Mouse (Mus musculus): ENCODE data around the gene Zfp526. TPM values are rescaled to one million over a fixed set of nuclear protein-coding genes. Genes with fewer than 3 reads are reported as not detected.

The Zfp526 gene
- polyA plus RNA-seq, 1 experiment, result 5.4 TPM

- H3ac ChIP-seq (ENCODE audit: control insufficient read depth, insufficient read length, low read depth), result no peak overlapping the region
- no peak for TF ChIP-seq FOSL1 (IDR thresholded peaks at IDR 0.05; ENCODE audit: insufficient read depth, low read length, poor library complexity, severe bottlenecking)
- peak; percentile 93 for TF ChIP-seq CTCF (IDR thresholded peaks at IDR 0.05; ENCODE audit: control insufficient read depth, insufficient read depth, insufficient read length)
- no peak for TF ChIP-seq CEBPB (IDR thresholded peaks at IDR 0.05; ENCODE audit: low read depth)
- TF ChIP-seq MYOD1 (IDR thresholded peaks at IDR 0.05; ENCODE audit: control insufficient read depth, insufficient read length, low read depth), result no peak
- no peak for TF ChIP-seq MYOG (IDR thresholded peaks at IDR 0.05; ENCODE audit: control insufficient read depth, extremely low read depth, insufficient read length)
- peak; percentile 36 for TF ChIP-seq MAX (IDR thresholded peaks at IDR 0.05)
- H3K4me3 ChIP-seq (ENCODE audit: insufficient read depth, poor library complexity, severe bottlenecking), result no peak overlapping the region
- H3K36me3 ChIP-seq (ENCODE audit: control insufficient read depth, insufficient read depth), result no peaks in the 10 kb centered on the region
- no peaks in the 10 kb centered on the region for H3K79me2 ChIP-seq (ENCODE audit: control insufficient read depth, insufficient read depth)
- H3K27me3 ChIP-seq (ENCODE audit: control insufficient read depth, insufficient read depth, insufficient read length), result peaks cover 5% of the 10 kb centered on the region
- no peaks in the 10 kb centered on the region for H3K79me3 ChIP-seq (ENCODE audit: low read depth)
Observed at GRCm38 (mm10) chr7:25187662-25188650, 33.3 kb upstream of the Zfp526 start.

DNA sequence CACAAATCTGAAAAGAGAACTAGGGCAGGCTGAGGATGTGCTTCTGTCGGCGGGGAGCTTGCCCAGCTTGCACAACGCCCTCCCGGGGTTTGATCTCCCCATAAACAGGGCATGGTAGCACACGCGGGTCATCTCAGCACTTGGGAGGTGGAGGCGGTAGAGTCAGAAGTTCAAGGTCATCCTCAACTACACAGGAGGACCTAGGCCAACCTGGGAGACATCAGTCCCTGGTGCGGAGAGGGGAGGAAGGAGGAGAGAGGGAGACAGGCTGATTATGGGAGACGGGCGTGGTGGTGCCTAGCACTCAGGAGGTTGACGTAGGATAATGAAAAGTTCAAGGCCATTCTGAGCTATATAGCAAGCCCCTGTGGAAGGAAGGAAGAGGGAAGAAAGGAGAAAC is 30.4 kb upstream of the Zfp526 start:
- Histone ChIP-seq H3K4me3 (ENCODE audit: insufficient read depth, poor library complexity, severe bottlenecking) (no peak overlapping the region), H3K79me2 (ENCODE audit: control insufficient read depth, insufficient read depth) (no peaks in the 10 kb centered on the region), H3K36me3 (ENCODE audit: control insufficient read depth, insufficient read depth) (no peaks in the 10 kb centered on the region), H3K27me3 (ENCODE audit: control insufficient read depth, insufficient read depth, insufficient read length) (peaks cover 10% of the 10 kb centered on the region), H3ac (ENCODE audit: control insufficient read depth, insufficient read length, low read depth) (no peak overlapping the region), H3K79me3 (ENCODE audit: low read depth) (no peaks in the 10 kb centered on the region)
- TF ChIP-seq MAX (IDR thresholded peaks at IDR 0.05), result no peak
- TF ChIP-seq CEBPB (IDR thresholded peaks at IDR 0.05; ENCODE audit: low read depth), result no peak
- TF ChIP-seq MYOG (IDR thresholded peaks at IDR 0.05; ENCODE audit: control insufficient read depth, extremely low read depth, insufficient read length), result no peak
- TF ChIP-seq USF1 (IDR thresholded peaks at IDR 0.05; ENCODE audit: low read depth), result no peak
- no peak for TF ChIP-seq FOSL1 (IDR thresholded peaks at IDR 0.05; ENCODE audit: insufficient read depth, low read length, poor library complexity, severe bottlenecking)
- TF ChIP-seq CTCF (IDR thresholded peaks at IDR 0.05; ENCODE audit: control insufficient read depth, insufficient read depth, insufficient read length), result no peak
- TF ChIP-seq MYOD1 (IDR thresholded peaks at IDR 0.05; ENCODE audit: control insufficient read depth, insufficient read length, low read depth), result no peak

GRCm38 (mm10) chr7:25192110-25192509 is 29.1 kb upstream of the Zfp526 start:
- Histone ChIP-seq H3K4me3 (ENCODE audit: insufficient read depth, poor library complexity, severe bottlenecking) (no peak overlapping the region), H3K79me3 (ENCODE audit: low read depth) (no peaks in the 10 kb centered on the region), H3K36me3 (ENCODE audit: control insufficient read depth, insufficient read depth) (no peaks in the 10 kb centered on the region), H3K27me3 (ENCODE audit: control insufficient read depth, insufficient read depth, insufficient read length) (peaks cover 10% of the 10 kb centered on the region), H3K79me2 (ENCODE audit: control insufficient read depth, insufficient read depth) (no peaks in the 10 kb centered on the region), H3ac (ENCODE audit: control insufficient read depth, insufficient read length, low read depth) (no peak overlapping the region)
- no peak for TF ChIP-seq MYOD1 (IDR thresholded peaks at IDR 0.05; ENCODE audit: control insufficient read depth, insufficient read length, low read depth)
- no peak for TF ChIP-seq MYOG (IDR thresholded peaks at IDR 0.05; ENCODE audit: control insufficient read depth, extremely low read depth, insufficient read length)
- no peak for TF ChIP-seq MAX (IDR thresholded peaks at IDR 0.05)
- TF ChIP-seq CEBPB (IDR thresholded peaks at IDR 0.05; ENCODE audit: low read depth), result no peak
- no peak for TF ChIP-seq CTCF (IDR thresholded peaks at IDR 0.05; ENCODE audit: control insufficient read depth, insufficient read depth, insufficient read length)
- TF ChIP-seq USF1 (IDR thresholded peaks at IDR 0.05; ENCODE audit: low read depth), result no peak

DNA sequence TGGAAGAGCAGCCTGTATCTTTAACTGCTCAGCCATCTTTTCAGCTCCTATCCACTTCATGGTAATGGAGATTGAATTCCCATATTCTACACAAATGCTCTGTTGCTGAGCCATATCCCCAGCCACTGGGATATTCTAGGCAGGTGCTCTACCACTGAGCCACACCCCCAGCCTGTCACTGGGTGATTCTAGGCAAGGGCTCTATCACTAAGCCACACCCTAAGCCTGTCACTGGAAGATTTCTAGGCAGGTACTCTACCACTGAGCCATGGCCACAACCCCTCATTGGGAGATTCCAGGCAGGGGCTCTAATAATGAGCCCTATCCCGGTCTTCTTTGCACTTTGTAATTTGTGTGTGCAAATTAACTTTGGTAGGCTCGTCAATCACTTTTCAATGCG is 26.1 kb upstream of the Zfp526 start:
- Histone ChIP-seq H3K4me3 (ENCODE audit: insufficient read depth, poor library complexity, severe bottlenecking) (no peak overlapping the region), H3K79me2 (ENCODE audit: control insufficient read depth, insufficient read depth) (no peaks in the 10 kb centered on the region), H3K79me3 (ENCODE audit: low read depth) (no peaks in the 10 kb centered on the region), H3K27me3 (ENCODE audit: control insufficient read depth, insufficient read depth, insufficient read length) (peaks cover 10% of the 10 kb centered on the region), H3K36me3 (ENCODE audit: control insufficient read depth, insufficient read depth) (no peaks in the 10 kb centered on the region), H3ac (ENCODE audit: control insufficient read depth, insufficient read length, low read depth) (no peak overlapping the region)
- TF ChIP-seq USF1 (IDR thresholded peaks at IDR 0.05; ENCODE audit: low read depth) (no peak), MYOG (IDR thresholded peaks at IDR 0.05; ENCODE audit: control insufficient read depth, extremely low read depth, insufficient read length) (no peak), FOSL1 (IDR thresholded peaks at IDR 0.05; ENCODE audit: insufficient read depth, low read length, poor library complexity, severe bottlenecking) (no peak), CTCF (IDR thresholded peaks at IDR 0.05; ENCODE audit: control insufficient read depth, insufficient read depth, insufficient read length) (no peak)

DNA sequence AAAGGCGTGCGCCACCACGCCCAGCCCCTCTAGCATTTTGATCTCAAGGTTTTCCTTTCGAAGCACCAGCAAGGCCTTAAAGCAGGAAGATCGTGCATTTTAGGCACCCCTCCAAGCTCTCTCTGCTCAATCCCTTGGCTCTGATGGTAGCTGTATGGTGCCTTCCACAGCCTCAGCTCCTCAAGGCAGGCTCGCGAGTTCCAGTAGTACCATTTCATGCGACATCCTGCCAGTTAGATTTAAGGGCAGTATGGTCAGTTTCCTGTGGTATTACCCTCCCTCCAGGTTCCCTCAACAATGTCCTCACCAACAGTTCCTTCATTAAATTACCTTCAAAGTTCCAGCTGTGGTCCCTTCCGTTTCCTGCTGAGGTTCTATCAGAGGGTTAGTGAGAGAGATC is 25.1 kb upstream of the Zfp526 start:
- Histone ChIP-seq H3K4me3 (ENCODE audit: insufficient read depth, poor library complexity, severe bottlenecking) (no peak overlapping the region), H3K79me2 (ENCODE audit: control insufficient read depth, insufficient read depth) (no peaks in the 10 kb centered on the region), H3K27me3 (ENCODE audit: control insufficient read depth, insufficient read depth, insufficient read length) (peaks cover 6% of the 10 kb centered on the region), H3ac (ENCODE audit: control insufficient read depth, insufficient read length, low read depth) (no peak overlapping the region), H3K36me3 (ENCODE audit: control insufficient read depth, insufficient read depth) (no peaks in the 10 kb centered on the region), H3K79me3 (ENCODE audit: low read depth) (no peaks in the 10 kb centered on the region)
- no peak for TF ChIP-seq MYOG (IDR thresholded peaks at IDR 0.05; ENCODE audit: control insufficient read depth, extremely low read depth, insufficient read length)
- no peak for TF ChIP-seq MAX (IDR thresholded peaks at IDR 0.05)
- no peak for TF ChIP-seq MYOD1 (IDR thresholded peaks at IDR 0.05; ENCODE audit: control insufficient read depth, insufficient read length, low read depth)
- no peak for TF ChIP-seq USF1 (IDR thresholded peaks at IDR 0.05; ENCODE audit: low read depth)
- TF ChIP-seq CEBPB (IDR thresholded peaks at IDR 0.05; ENCODE audit: low read depth), result no peak
- no peak for TF ChIP-seq FOSL1 (IDR thresholded peaks at IDR 0.05; ENCODE audit: insufficient read depth, low read length, poor library complexity, severe bottlenecking)
- no peak for TF ChIP-seq CTCF (IDR thresholded peaks at IDR 0.05; ENCODE audit: control insufficient read depth, insufficient read depth, insufficient read length)
